Mouse (Mus musculus) lung, postnatal 14 days (tissue): ENCODE data around the gene Stt3b.

Experiments used
- DNase-seq: peaks from one replicate; pipeline ENCODE4 v3.0.0; 2021

The Stt3b gene

GRCm38 (mm10) chr9:115209737-115210136, 100.5 kb downstream of the Stt3b start:
- no peak for DNase-seq

GRCm38 (mm10) chr9:115206219-115206618, 104.0 kb downstream of the Stt3b start:
- DNase-seq, result no peak

GRCm38 (mm10) chr9:115205491-115205890, 104.7 kb downstream of the Stt3b start:
- peak; percentile 22 for DNase-seq

- no peak for DNase-seq
Observed at GRCm38 (mm10) chr9:115203136-115203535, 107.1 kb downstream of the Stt3b start.

- no peak for DNase-seq
Observed at GRCm38 (mm10) chr9:115201264-115201663, 109.0 kb downstream of the Stt3b start.

- no peak for DNase-seq
Observed at GRCm38 (mm10) chr9:115200166-115200862, 109.9 kb downstream of the Stt3b start.

GRCm38 (mm10) chr9:115197082-115197481, 113.1 kb downstream of the Stt3b start:
- peak; percentile 64 for DNase-seq

GRCm38 (mm10) chr9:115192890-115193289, 117.3 kb downstream of the Stt3b start:
- DNase-seq, result no peak
